Mouse (Mus musculus): ENCODE data around the gene Map2k6.

Map2k6 gene

GRCm38 (mm10) chr11:110450758-110451121 is 51.8 kb downstream of the Map2k6 start:
- DNase-seq (ENCODE audit: low spot score) = no peak

GRCm38 (mm10) chr11:110451590-110451989 is 52.7 kb downstream of the Map2k6 start:
- no peak for DNase-seq (ENCODE audit: low spot score)

DNA sequence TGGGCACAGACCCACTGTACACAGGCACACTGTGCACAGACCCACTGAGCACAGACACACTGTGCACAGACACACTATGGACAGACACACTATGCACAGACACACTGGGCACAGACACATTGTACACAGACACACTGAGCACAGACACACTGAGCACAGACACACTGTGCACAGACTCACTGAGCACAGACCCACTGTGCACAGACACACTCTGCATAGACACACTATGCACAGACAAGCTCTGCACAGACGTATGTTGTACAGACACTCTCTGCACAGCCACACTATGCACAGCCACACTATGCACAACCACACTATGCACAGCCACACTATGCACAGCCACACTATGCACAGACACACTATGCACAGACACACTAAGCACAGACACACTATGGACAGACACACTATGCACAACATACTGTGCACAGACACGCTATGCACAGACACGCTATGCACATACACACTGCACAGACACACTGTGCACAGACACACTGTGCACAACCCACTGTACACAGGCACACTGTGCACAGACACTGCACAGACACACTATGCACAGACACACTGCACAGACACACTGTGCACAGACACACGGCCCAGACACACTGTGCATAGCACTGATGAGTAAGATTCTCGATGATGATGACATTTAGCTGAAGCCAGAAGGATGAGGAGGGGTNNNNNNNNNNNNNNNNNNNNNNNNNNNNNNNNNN is 54.7 kb downstream of the Map2k6 start:
- no peak for DNase-seq (ENCODE audit: low spot score)

- no peak for DNase-seq (ENCODE audit: low spot score)
Observed at GRCm38 (mm10) chr11:110457441-110457912, 58.6 kb downstream of the Map2k6 start.

DNA sequence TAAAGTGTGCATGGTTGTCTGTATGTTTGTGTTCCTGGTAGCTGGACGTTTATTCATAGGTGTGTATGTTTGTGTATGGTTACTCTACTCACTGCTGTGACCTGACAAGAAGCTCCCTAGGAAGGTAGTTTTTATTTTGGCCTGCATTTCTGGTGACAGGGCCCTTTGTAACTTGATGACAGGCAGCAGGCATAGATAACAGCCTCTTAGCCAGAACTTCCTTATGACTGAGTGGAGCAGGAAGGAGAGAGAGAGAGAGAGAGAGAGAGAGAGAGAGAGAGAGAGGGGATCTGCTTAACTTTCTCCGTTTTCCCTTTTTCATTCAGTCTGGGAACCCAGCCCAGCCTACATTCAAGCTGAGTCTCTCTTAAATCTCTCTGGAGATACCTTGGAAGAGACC is 61.6 kb downstream of the Map2k6 start:
- DNase-seq (ENCODE audit: low spot score) = no peak

DNA sequence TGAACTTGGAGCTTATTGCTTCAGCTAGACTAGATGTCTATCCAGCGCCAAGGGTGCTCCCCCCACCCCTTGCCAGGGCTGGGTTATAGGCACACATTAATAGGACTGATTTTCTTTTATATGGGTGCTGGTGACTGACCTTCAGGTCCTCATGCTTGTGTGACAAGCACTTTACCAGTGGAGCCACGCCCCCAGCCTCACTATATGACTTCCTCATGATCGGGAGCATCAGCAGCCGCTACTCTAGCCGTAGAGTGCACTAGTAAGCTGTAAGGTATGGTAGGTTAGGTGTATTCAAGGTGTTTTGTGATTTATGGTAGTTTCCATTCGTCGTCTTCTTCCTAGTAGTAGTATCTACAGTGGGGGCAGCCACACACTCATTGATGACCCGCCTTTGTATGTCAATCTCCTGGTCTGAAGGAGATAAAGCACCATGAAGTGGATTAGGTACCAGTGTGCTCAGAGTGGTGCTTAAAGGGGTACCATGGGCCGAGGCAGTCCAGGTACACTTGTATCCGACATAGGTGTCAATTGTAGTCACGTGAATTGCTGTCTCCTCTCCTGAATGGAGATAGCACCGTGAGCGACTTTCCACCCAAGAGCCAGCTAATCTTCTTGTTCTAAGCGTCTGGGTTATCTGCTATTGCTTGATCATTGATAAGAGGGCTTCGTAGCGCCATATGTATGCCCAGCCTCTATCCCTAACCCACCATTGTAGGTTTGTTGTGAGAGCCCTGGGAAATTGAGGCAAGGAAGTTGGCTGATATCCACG is 62.8 kb downstream of the Map2k6 start:
- no peak for DNase-seq (ENCODE audit: low spot score)

DNA sequence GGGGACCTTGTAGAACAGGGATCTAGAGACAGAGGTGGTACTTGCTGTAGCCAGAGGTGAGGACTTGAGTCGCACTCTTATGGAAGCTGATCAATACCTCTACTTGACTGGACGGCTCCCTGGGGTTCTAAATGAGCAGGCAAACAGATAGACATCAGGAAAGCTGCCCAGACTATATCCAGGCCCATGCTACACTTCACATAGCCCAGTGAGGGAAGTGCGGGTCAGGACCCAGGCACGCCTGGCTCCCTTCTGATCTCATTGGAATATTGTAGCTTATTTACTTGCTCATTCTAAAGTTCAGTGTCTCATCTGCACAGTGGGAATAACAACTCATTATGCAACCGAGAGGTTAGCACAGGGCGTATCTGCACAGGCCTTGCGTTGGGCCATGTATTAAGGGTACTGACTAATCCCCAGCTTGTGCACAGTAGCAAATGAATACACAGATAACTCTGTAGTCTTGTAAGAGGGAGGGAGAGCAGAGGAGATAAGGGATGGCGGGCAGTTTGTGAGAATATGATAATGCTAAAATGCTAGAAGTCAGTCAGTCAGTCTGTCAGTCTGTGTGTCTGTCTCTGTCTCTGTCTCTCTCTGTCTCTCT is 64.2 kb downstream of the Map2k6 start:
- no peak for DNase-seq (ENCODE audit: low spot score)

DNA sequence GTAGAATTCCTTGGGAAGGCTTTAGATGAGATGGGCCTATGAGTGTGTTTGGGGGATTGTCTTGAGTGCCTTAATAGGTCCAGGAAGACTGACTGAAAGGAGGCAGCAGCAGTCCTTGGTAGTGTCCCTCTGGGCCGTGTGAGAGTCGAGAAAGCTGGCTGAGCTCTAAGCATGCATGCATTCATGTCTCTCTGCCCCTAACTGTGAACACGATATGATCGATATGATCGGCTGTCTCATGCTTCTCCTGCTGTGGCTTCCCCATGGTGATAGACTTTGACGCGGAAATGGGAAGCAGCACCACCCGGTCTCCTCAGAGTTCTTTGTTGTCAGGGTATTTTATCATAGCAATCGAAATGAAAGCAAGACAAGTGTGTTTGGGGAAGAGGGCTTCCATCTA is 64.9 kb downstream of the Map2k6 start:
- DNase-seq (ENCODE audit: low spot score) = no peak

GRCm38 (mm10) chr11:110469054-110469453 is 70.1 kb downstream of the Map2k6 start:
- no peak for DNase-seq (ENCODE audit: low spot score)

GRCm38 (mm10) chr11:110470561-110471273 is 71.8 kb downstream of the Map2k6 start:
- DNase-seq (ENCODE audit: low spot score) = no peak

DNA sequence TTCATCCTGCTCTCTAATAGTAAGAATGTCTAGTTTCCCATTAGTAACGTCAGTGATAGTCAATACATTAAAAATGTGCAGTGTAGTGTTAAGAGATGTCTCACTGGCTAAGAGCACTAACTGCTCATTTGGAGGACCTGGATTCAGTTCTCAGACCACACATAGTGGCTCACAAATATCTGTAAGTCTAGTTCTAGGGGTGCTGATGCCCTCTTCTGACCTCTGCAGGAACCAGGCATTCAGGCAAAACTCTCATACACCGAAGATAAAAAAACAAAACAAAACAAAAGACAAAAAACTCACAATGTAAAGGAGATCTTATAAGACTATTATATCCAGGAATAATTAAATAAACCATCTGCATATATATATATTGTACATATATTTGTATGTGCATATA is 72.4 kb downstream of the Map2k6 start:
- DNase-seq (ENCODE audit: low spot score) = no peak

DNA sequence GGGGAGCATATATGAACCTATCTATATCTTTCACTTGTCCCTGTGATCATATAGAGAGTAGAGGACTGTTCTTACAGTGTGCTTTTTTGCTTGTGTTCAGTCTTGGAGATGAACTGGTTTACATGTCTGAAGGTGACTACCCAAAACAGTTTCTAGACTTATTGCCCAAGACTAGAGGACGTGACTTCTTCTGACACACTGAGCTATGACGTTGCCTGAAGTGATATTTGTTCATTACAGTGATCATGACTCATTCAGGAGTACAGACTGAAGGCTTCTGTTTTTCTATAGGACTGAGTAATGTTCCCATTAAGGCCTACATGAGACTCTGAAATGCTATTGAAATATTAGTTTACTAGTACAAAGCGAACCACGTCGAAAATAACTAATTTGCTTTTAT is 73.2 kb downstream of the Map2k6 start:
- no peak for DNase-seq (ENCODE audit: low spot score)

GRCm38 (mm10) chr11:110473495-110473894 is 74.6 kb downstream of the Map2k6 start:
- no peak for DNase-seq (ENCODE audit: low spot score)

GRCm38 (mm10) chr11:110476361-110477151 is 77.6 kb downstream of the Map2k6 start:
- no peak for DNase-seq (ENCODE audit: low spot score)

DNA sequence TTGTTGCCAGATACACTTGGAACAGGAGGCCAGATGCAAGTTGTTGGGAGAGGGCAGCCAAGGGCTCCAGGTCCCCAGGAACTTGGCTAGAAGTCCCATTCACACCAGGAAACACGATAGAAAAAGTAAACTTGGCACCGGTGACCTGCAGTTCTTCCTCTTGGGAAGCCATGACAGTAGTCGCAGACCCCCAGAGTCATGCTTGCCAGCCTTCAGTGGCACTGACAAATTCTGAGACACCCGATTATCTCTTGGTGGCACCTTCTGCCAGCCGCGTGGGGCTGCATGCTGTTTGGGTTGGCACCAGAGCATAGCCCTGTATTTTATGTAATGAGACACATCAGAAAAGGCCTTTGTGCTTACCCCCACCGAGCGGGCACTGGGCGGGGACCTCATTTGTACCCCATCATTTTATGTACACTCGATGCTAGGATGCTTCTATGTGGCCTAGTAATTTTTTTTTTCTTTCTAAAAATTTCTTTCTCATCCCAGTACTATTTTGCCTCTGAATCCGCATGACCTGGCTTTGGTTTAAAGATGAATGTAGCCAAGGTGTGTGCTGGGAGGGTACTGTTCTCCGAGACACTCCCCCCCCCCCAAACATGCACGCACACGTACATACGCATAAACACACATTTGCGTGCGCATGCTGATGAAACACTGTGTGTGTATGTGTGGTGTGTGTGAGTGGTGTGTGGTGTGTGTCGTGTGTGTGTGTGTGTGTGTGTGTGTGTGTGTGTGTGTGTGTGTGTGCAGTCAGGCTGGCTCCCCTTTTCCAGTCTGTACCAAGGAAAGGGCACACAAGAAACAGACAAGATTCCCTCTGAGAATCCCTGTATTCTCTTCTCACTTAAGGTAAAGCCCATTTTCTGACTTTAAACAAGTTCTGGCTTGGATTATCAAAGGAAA is 79.3 kb downstream of the Map2k6 start:
- DNase-seq (ENCODE audit: low spot score) = no peak

DNA sequence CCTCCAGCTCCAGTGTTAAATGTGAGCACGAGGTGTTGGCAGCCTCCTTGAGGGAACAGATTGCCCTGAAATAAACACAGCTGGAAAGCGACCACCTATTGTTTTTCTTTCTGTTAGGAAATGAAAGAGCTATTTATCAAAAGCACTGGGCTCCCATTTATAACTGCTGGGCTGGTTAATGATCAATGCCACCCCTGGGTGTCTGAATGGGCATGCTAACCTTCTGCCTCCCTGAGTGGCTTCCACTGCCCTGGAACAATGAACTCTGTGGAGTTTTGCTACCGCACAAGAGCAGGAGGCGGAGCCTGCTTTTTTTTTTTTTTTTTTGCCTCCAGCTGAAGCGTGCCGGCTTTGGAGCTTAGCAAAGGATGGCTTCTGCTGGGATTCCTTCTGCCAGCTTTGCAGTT is 80.1 kb downstream of the Map2k6 start:
- DNase-seq (ENCODE audit: low spot score) = peak; percentile 19

DNA sequence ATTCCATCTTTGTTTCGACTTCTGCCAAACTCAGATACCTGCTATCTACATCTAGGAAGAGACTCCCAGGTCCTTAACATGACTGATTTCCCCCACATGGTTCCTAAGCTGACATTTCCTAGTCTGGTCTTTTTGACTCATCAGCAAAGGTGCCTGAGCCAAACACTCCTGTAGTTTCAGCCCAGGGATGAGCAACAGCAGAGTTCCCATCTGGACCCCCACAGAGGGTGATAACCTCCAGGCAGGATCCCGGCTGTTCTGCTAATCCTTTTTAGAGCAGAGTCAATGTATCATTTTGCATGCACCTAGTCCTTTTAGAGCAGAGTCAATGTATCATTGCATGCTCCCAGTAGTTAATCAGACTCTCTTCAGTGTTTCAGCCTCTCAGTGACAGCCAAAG is 82.5 kb downstream of the Map2k6 start:
- no peak for DNase-seq (ENCODE audit: low spot score)

- DNase-seq (ENCODE audit: low spot score) = no peak
Observed at GRCm38 (mm10) chr11:110482176-110482575, 83.3 kb downstream of the Map2k6 start.

GRCm38 (mm10) chr11:110482649-110483048 is 83.7 kb downstream of the Map2k6 start:
- no peak for DNase-seq (ENCODE audit: low spot score)

GRCm38 (mm10) chr11:110483165-110483564 is 84.2 kb downstream of the Map2k6 start:
- DNase-seq (ENCODE audit: low spot score) = no peak

DNA sequence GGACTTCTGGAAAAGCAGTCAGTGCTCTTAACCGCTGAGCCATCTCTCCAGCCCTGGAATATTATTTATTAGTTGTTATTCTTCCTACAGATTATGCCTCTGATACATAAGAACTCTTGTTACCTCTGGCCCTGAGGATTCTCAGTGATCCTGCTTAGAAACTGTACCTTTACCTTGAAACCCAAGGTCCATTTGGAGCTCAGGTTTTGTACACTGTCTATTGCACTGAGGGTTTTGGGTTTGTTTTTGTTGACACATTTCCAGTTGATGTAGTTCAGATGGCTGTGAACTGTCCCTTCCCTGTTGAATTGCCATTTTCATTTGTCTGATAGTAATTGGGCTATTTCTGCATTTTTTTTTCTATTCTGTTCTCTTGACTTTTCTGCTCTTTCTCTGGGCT is 85.5 kb downstream of the Map2k6 start:
- DNase-seq (ENCODE audit: low spot score) = no peak
